Mouse (Mus musculus): ENCODE measurements around the gene Ifna5.

GRCm38 (mm10) chr4:88875435-88876095 lies 40.2 kb downstream of the Ifna5 start:
- TF ChIP-seq CTCF (conservative IDR thresholded peaks at IDR 0.05; ENCODE audit: insufficient read depth, insufficient read length, low read depth, low read length) (no peak), POLR2A (IDR thresholded peaks at IDR 0.05; ENCODE audit: low read depth, low read length) (no peak)

Data from kidney, adult 2 months (tissue).